Mouse (Mus musculus): ENCODE measurements around the gene Dvl3.
A peak's percentile ranks its signal among the peaks of the same experiment; 100 is the strongest.

GRCm38 (mm10) chr16:20535296-20536080, 18.7 kb downstream of the Dvl3 start, which contains the start of gene Ap2m1:
- TF ChIP-seq POLR2A (IDR thresholded peaks at IDR 0.05; ENCODE audit: borderline replicate concordance, extremely low read depth, insufficient read depth, insufficient read length, poor library complexity, severe bottlenecking) = peak; percentile 80; the same call in 1 of the 2 replicates
- TF ChIP-seq CTCF (IDR thresholded peaks at IDR 0.05; ENCODE audit: borderline replicate concordance, extremely low read depth, insufficient read depth, insufficient read length) = no peak

Measured in brain, embryonic 14.5 days (tissue).